Mouse (Mus musculus): Measurements from ENCODE around the gene Clec4a4.

DNA sequence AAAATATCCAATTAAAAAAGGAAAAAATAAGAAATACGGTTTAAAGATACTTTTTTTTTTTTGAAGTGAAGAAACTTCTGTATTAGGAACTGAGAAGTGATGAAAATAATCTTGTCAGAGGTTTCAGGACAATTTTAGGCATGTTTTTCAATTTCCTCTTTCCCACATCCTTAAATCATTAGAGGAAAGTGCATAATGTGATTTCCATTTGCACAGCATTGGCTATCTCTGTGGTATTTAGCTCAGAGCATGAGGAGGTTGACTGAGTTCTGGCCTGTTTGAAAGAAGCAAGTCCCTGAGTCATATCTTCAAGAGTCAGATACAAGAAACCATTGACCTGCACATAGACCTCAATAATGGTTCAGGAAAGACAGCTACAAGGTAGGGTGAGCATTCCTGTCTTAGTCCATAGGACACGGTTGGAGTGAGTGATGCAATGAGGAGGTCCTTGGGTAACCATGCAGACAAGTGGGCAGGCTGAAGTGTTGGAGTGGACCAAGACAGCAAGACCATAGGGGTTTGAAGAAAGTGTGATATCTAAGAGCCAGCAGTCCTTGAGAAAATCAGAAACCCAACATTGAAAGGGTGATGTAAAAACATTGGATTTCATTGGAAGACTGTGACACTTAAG is 59.7 kb downstream of the Clec4a4 start, which contains the start of gene Clec4b1:
- TF ChIP-seq CTCF (IDR thresholded peaks at IDR 0.05; ENCODE audit: insufficient read depth, low read depth, low read length) (no peak), POLR2A (IDR thresholded peaks at IDR 0.05; ENCODE audit: insufficient read depth, low read depth, low read length) (no peak)
